Mouse (Mus musculus): ENCODE measurements at regions not wholly inside any gene's neighbourhood (a gene's known extent, or its start where the extent isn't known, plus 50 kb on each side); places are given as distances from the start of the nearest gene placed in this dataset.

DNA sequence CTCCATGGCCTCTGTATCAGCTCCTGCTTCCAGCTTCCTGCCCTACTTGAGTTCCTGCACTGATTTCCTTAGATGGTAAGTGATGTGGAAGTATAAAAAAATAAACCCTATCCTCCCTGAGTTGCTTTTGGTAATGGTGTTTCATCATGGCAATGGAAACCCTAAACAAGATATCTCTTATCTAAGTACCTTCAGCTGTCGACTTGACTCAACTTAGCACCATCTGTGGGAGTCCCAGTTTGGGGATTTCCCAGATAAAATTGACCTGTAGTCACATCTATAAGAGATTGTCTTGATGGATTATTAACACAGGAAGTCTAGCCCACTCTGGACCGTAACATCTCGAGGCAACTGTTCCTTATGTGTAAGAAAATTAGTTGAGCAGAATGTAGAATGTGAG is 570.2 kb upstream of the Gm10306 start:
- Histone ChIP-seq H3K4me3 (replicated peaks; ENCODE audit: low read length) (no peak overlapping the region), H3K9me3 (replicated peaks; ENCODE audit: control insufficient read depth, low read length) (no peaks in the 10 kb centered on the region), H3K4me2 (ENCODE audit: low read depth, low read length) (no peak overlapping the region), H3K27me3 (ENCODE audit: control insufficient read depth, insufficient read depth, low read length) (no peaks in the 10 kb centered on the region), H3K4me1 (ENCODE audit: control insufficient read depth, insufficient read depth, low read length) (no peaks in the 10 kb centered on the region), H3K9ac (ENCODE audit: low read length) (no peak overlapping the region), H3K36me3 (ENCODE audit: control insufficient read depth, insufficient read depth, low read length) (no peaks in the 10 kb centered on the region), H3K27ac (ENCODE audit: low read length) (no peak overlapping the region)
- ATAC-seq (ENCODE audit: insufficient read depth, low FRiP score) = no peak
- 62% methylated on average over 3 of the region's 3 CpGs for WGBS

DNA sequence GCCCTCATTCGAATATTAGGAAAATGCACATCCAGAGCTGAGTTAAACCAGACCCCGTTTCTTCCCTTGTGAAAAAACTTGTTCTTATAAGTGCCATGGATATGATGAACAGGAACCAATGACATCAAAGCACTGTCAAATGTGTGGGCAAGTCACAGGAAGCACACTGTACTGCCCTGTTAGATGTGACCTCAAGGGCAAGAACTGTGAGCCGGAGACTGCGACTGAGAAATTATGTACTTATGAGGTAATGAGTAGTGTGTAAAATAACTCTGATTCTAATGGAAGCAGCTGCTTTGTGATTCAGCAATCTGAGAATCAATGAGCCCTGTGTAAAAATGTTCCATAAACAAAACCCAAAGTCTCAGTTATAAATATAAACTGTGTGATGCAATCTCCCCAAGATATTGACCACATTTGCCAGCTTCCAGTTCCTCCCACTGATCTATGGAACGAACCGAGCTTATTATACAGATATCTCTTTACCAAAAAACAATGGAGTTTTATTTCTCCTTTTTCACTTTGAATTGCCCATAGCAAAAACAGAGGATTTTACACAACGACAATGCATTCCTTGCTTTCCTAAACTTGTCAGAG is 566.0 kb upstream of the Gm10306 start:
- WGBS = 56% methylated on average over 7 of the region's 7 CpGs
- no peak overlapping the region for H3K27ac ChIP-seq (ENCODE audit: low read length)
- no peak overlapping the region for H3K9ac ChIP-seq (ENCODE audit: low read length)
- no peaks in the 10 kb centered on the region for H3K9me3 ChIP-seq (replicated peaks; ENCODE audit: control insufficient read depth, low read length)
- no peaks in the 10 kb centered on the region for H3K4me1 ChIP-seq (ENCODE audit: control insufficient read depth, insufficient read depth, low read length)
- no peak for ATAC-seq (ENCODE audit: insufficient read depth, low FRiP score)
- H3K4me3 ChIP-seq (replicated peaks; ENCODE audit: low read length) = no peak overlapping the region
- no peak overlapping the region for H3K4me2 ChIP-seq (ENCODE audit: low read depth, low read length)
- no peaks in the 10 kb centered on the region for H3K27me3 ChIP-seq (ENCODE audit: control insufficient read depth, insufficient read depth, low read length)
- H3K36me3 ChIP-seq (ENCODE audit: control insufficient read depth, insufficient read depth, low read length) = no peaks in the 10 kb centered on the region

DNA sequence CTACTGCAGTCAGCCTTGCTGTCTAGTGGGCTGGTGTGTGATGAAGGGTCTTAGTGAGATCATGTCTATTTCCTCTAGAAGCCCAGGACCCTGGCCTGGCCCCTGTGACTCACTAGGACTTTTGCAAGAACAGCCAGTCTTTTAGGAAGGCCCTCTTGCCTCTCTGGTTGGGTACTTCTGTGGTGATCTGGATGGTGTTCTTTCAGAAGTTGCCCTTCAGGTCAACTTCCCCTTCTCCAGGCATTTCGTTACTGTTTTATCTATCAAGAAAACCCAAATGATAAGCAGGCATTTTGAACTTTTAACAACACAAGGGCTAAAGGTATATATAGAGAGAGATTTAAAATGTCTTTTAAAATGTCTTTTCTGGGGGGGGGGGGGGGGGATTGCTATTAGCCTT is 550.5 kb upstream of the Gm10306 start:
- 58% methylated on average over 1 of the region's 1 CpGs for WGBS
- H3K27ac ChIP-seq (ENCODE audit: low read length) = no peak overlapping the region
- no peak for ATAC-seq (ENCODE audit: insufficient read depth, low FRiP score)
- no peaks in the 10 kb centered on the region for H3K9me3 ChIP-seq (replicated peaks; ENCODE audit: control insufficient read depth, low read length)
- H3K36me3 ChIP-seq (ENCODE audit: control insufficient read depth, insufficient read depth, low read length) = no peaks in the 10 kb centered on the region
- no peak overlapping the region for H3K4me3 ChIP-seq (replicated peaks; ENCODE audit: low read length)
- H3K9ac ChIP-seq (ENCODE audit: low read length) = no peak overlapping the region
- no peaks in the 10 kb centered on the region for H3K4me1 ChIP-seq (ENCODE audit: control insufficient read depth, insufficient read depth, low read length)
- no peaks in the 10 kb centered on the region for H3K27me3 ChIP-seq (ENCODE audit: control insufficient read depth, insufficient read depth, low read length)
- H3K4me2 ChIP-seq (ENCODE audit: low read depth, low read length) = no peak overlapping the region

DNA sequence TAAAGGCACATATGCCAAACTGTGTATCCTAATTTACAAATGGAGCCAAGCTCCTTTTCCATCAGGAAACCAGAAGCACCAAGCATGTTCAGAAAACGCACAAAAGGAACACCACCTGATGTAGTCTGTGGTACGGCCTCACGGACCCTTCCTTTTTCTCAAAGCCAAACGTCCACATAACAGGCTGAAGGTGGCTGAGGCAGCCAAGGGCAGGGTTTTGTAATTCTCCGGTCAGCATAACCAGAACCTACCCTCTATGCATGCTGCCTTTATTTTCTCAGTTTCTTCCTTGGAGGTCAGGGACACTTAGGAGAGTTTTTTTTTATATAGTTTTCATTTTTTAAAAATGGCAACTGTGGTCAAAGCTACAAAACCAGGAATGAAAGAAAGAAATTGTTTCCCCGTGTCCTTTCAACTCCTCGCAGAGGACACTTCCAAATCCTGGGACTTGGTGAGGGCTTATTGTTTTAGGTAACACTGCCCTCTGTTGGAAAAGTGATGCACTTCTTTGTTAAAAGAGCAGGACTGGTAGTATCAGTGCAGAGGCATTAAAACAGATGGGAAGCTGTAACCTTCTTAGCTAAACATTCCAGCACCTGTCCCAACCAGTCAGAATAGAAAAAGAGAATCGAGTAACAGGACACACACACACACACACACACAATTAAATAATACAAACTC is 549.1 kb upstream of the Gm10306 start:
- Histone ChIP-seq H3K9ac (ENCODE audit: low read length) (no peak overlapping the region), H3K27ac (ENCODE audit: low read length) (no peak overlapping the region), H3K4me1 (ENCODE audit: control insufficient read depth, insufficient read depth, low read length) (no peaks in the 10 kb centered on the region), H3K4me3 (replicated peaks; ENCODE audit: low read length) (no peak overlapping the region), H3K36me3 (ENCODE audit: control insufficient read depth, insufficient read depth, low read length) (no peaks in the 10 kb centered on the region), H3K27me3 (ENCODE audit: control insufficient read depth, insufficient read depth, low read length) (no peaks in the 10 kb centered on the region), H3K4me2 (ENCODE audit: low read depth, low read length) (no peak overlapping the region), H3K9me3 (replicated peaks; ENCODE audit: control insufficient read depth, low read length) (no peaks in the 10 kb centered on the region)
- WGBS = 38% methylated on average over 8 of the region's 8 CpGs
- ATAC-seq (ENCODE audit: insufficient read depth, low FRiP score) = no peak

DNA sequence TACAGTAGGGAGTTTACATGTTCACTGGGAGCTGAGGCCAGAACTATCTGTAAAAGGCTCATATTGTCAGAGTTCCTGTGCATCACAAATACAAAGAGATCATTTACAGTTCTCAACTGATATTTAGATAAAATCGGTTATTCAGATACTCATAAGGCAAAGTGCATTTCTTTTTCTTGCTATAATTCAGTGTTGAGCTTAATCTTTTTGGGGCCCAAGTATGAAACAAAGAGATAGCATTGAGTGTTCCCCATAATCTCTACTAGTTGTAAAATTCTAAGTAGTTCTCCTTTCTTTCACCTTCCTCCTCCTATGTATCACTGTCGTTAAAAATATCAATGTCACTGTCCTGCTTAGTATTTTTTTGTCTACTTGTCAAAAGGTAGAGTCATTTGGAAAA is 540.6 kb upstream of the Gm10306 start:
- 81% methylated on average over 2 of the region's 2 CpGs for WGBS
- H3K27me3 ChIP-seq (ENCODE audit: control insufficient read depth, insufficient read depth, low read length) = no peaks in the 10 kb centered on the region
- no peaks in the 10 kb centered on the region for H3K4me1 ChIP-seq (ENCODE audit: control insufficient read depth, insufficient read depth, low read length)
- no peaks in the 10 kb centered on the region for H3K9me3 ChIP-seq (replicated peaks; ENCODE audit: control insufficient read depth, low read length)
- H3K4me2 ChIP-seq (ENCODE audit: low read depth, low read length) = no peak overlapping the region
- no peak overlapping the region for H3K27ac ChIP-seq (ENCODE audit: low read length)
- no peak overlapping the region for H3K4me3 ChIP-seq (replicated peaks; ENCODE audit: low read length)
- no peaks in the 10 kb centered on the region for H3K36me3 ChIP-seq (ENCODE audit: control insufficient read depth, insufficient read depth, low read length)
- no peak overlapping the region for H3K9ac ChIP-seq (ENCODE audit: low read length)
- no peak for ATAC-seq (ENCODE audit: insufficient read depth, low FRiP score)

DNA sequence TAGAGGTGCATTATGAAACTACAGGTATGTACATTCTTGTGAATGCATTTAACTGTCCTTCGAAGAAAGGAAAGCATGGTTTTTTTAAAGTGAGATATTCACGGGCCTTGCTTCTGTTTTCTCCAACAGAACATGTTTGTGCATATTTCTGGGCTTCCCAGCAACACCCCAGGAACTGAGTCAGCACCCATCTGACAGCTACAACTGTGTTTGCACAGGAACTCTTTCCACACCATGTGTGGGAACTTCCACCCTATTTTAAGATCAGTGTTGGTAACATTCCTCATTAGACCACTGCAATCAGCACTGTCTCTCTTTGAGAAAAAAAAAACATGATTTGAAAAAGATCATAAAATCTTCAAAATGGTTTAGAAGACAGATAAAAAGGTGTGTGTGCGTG is 538.6 kb upstream of the Gm10306 start:
- H3K4me2 ChIP-seq (ENCODE audit: low read depth, low read length) = no peak overlapping the region
- ATAC-seq (ENCODE audit: insufficient read depth, low FRiP score) = no peak
- no peak overlapping the region for H3K27ac ChIP-seq (ENCODE audit: low read length)
- no peaks in the 10 kb centered on the region for H3K4me1 ChIP-seq (ENCODE audit: control insufficient read depth, insufficient read depth, low read length)
- WGBS = 83% methylated on average over 3 of the region's 3 CpGs
- H3K4me3 ChIP-seq (replicated peaks; ENCODE audit: low read length) = no peak overlapping the region
- H3K9ac ChIP-seq (ENCODE audit: low read length) = no peak overlapping the region
- H3K36me3 ChIP-seq (ENCODE audit: control insufficient read depth, insufficient read depth, low read length) = no peaks in the 10 kb centered on the region
- H3K27me3 ChIP-seq (ENCODE audit: control insufficient read depth, insufficient read depth, low read length) = no peaks in the 10 kb centered on the region
- H3K9me3 ChIP-seq (replicated peaks; ENCODE audit: control insufficient read depth, low read length) = no peaks in the 10 kb centered on the region

DNA sequence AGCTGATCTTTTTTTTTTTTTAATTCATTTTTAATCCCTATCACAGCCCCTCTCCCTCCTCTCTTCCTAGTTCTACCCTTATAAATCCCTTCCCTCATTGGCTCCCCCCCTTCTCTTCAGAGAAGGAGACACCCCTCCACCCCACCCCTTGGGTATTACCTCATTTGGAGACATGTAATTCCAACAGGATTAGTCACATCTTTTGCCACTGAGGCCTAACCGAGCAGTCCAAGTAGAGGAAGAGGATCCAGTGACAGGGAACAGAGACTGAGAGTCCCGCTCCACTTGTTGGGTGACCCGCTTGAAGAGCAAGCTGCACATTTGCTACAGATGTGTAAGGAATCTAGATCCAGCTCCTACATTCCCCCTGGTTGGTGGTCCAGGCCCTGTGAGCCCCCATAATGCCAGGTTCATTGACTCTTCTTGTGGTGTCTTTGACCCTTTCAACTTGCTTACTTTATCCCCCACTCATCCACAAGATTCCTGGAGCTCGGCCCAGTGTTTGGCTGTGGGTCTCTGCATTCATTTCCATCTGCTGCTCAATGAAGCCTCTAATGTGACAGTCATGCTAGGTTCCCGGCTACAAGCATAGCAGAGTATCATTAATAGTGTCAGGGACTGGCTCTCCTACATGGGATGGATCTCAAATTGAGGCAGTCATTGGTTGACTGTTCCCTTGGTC is 506.6 kb upstream of the Gm10306 start:
- Histone ChIP-seq H3K4me1 (ENCODE audit: control insufficient read depth, insufficient read depth, low read length) (no peaks in the 10 kb centered on the region), H3K9me3 (replicated peaks; ENCODE audit: control insufficient read depth, low read length) (no peaks in the 10 kb centered on the region), H3K4me3 (replicated peaks; ENCODE audit: low read length) (no peak overlapping the region), H3K36me3 (ENCODE audit: control insufficient read depth, insufficient read depth, low read length) (no peaks in the 10 kb centered on the region), H3K4me2 (ENCODE audit: low read depth, low read length) (no peak overlapping the region), H3K9ac (ENCODE audit: low read length) (no peak overlapping the region), H3K27me3 (ENCODE audit: control insufficient read depth, insufficient read depth, low read length) (no peaks in the 10 kb centered on the region), H3K27ac (ENCODE audit: low read length) (no peak overlapping the region)
- WGBS = 64% methylated on average over 5 of the region's 5 CpGs
- ATAC-seq (ENCODE audit: insufficient read depth, low FRiP score) = no peak

DNA sequence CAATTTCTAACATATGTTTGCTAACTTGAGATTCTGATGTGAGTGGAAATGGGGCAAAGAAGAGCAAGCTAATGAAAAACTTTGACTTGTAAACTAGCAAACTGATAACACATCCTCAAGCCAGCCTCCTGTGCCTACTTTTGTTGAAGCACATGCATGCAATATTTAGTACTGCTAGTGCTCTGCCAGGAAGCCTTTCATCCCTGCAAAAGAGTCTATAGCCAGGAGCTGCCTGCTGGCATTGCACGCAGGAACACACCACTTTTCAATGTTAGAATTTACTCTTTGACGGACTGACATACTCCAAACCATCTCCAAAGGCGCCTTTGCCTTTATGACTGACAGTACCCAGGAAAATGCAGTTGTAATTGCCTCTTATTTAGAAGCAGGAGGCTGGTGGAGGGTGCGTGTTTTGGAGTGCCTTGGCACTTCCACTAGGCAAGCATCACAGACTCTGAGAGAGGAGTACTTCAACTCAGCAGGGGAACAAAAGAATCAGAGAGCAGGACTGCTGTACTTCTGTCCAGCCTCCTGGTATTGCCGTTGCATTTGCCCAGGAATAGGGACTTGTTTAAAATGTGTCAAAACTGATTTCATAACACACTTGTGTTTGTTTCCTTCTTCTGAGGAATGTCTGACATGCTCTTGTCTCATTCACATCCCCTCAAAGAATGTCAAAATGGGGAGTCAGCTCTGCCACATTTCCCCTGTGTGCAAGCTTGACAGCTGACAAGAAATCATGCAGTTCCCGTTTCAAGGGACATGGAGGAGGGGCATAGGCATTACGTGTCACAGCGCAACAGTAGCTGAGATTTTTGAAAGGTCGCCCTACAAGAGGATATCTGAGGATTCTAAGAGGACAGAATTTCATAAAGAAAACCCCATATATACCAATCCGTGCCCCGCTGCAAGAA is 503.8 kb upstream of the Gm10306 start:
- no peak for ATAC-seq (ENCODE audit: insufficient read depth, low FRiP score)
- H3K9ac ChIP-seq (ENCODE audit: low read length) = no peak overlapping the region
- H3K4me3 ChIP-seq (replicated peaks; ENCODE audit: low read length) = no peak overlapping the region
- H3K27me3 ChIP-seq (ENCODE audit: control insufficient read depth, insufficient read depth, low read length) = no peaks in the 10 kb centered on the region
- no peaks in the 10 kb centered on the region for H3K9me3 ChIP-seq (replicated peaks; ENCODE audit: control insufficient read depth, low read length)
- H3K4me1 ChIP-seq (ENCODE audit: control insufficient read depth, insufficient read depth, low read length) = no peaks in the 10 kb centered on the region
- 73% methylated on average over 11 of the region's 11 CpGs for WGBS
- no peaks in the 10 kb centered on the region for H3K36me3 ChIP-seq (ENCODE audit: control insufficient read depth, insufficient read depth, low read length)
- H3K27ac ChIP-seq (ENCODE audit: low read length) = no peak overlapping the region
- no peak overlapping the region for H3K4me2 ChIP-seq (ENCODE audit: low read depth, low read length)

Data from stomach, embryonic 16.5 days (tissue).